Comparison of ENCODE assay signal across 8 mouse cellular contexts in genomic region chr11:5297148-5298006, GRCm38 (mm10). TPM values are rescaled to one million over a fixed set of nuclear protein-coding genes. Genes with fewer than 3 reads are reported as not detected.
DNase-seq lines count a peak whose midpoint lies in the region; ATAC-seq lines count a peak whose summit lies in the region.

No protein-coding gene starts in this region.

- H3K4me2 ChIP-seq in limb, embryonic 15.5 days = peak overlapping the region; percentile 4; the same call in 1 of the 2 replicates

- ATAC-seq in hematopoietic stem cell, adult 5-6 weeks (replicated peaks in 1 of 2; ENCODE audit: insufficient read depth in 1 of 2, low FRiP score in 2 of 2, low TSS enrichment in 1 of 2, low read depth in 1 of 2, poor library complexity in 2 of 2, severe bottlenecking in 2 of 2) = peak; percentile 65 to 66
- peak; percentile 63; the same call in 1 of the 2 replicates for ATAC-seq in limb, embryonic 15.5 days (ENCODE audit: insufficient number of reproducible peaks, low FRiP score, low TSS enrichment, low read depth)

- H3K9me3 ChIP-seq in limb, embryonic 15.5 days = no peaks in the 10 kb centered on the region

- H3K4me1 ChIP-seq in limb, embryonic 15.5 days = peaks cover 35% of the 10 kb centered on the region

- no peak overlapping the region for H3K4me3 ChIP-seq in limb, embryonic 15.5 days

- H3K36me3 ChIP-seq in limb, embryonic 15.5 days = no peaks in the 10 kb centered on the region

- WGBS in limb, embryonic 15.5 days = 20% methylated on average over 13 of the region's 13 CpGs

- DNase-seq in layer of hippocampus, postnatal 10 days (ENCODE audit: low spot score in 2 of 2) = peak; percentile 22 to 31
- no peak for DNase-seq in layer of hippocampus, adult 9-10 months (ENCODE audit: low spot score)
- DNase-seq in embryo, embryonic 11 days = peak; percentile 73
- peak; percentile 59 for DNase-seq in naive thymus-derived CD4-positive, alpha-beta T cell, adult 2 months (ENCODE audit: low read depth)
- no peak for DNase-seq in right cerebral cortex, postnatal 14 days
- DNase-seq in right cerebral cortex, adult 18-20 months = no peak

- no peaks in the 10 kb centered on the region for H3K27me3 ChIP-seq in limb, embryonic 15.5 days

- no peak overlapping the region for H3K9ac ChIP-seq in limb, embryonic 15.5 days

- peak overlapping the region; percentile 47; the same call in 1 of the 2 replicates for H3K27ac ChIP-seq in limb, embryonic 15.5 days

RNA-seq across cellular contexts. Expression of gene Kremen1, which starts 36.0 kb away (rescaled TPM):
- 10 to 100 TPM; 10.8 to 11.0 TPM for total RNA-seq in layer of hippocampus, postnatal 10 days (2021)
- 6.3 and 8.3 TPM in 2 replicates for total RNA-seq in hematopoietic stem cell, adult 5-6 weeks (2017)
- 37.6 and 42.9 TPM in 2 replicates for polyA plus RNA-seq in limb, embryonic 15.5 days (2015; fragmentation: Nextera tagmentation; extraction: Ambion mirVana)

Comparison
In these comparisons a context has a peak if more than half of its experiments do, and no peak if none do; other contexts are left out.
1. DNase-seq: peak in layer of hippocampus, postnatal 10 days (2 of 2), embryo, embryonic 11 days (single experiment) and naive thymus-derived CD4-positive, alpha-beta T cell, adult 2 months (single experiment); none in layer of hippocampus, adult 9-10 months (single experiment), right cerebral cortex, postnatal 14 days (single experiment) and right cerebral cortex, adult 18-20 months (single experiment).